Mouse (Mus musculus): ENCODE measurements around the gene Cct4. TPM values are rescaled to one million over a fixed set of nuclear protein-coding genes. Genes with fewer than 3 reads are reported as not detected.
A peak's percentile ranks its signal among the peaks of the same experiment; 100 is the strongest.

Gene Cct4
- polyA plus RNA-seq, 1 experiment from 2014 or later: 422 TPM

- H3K36me3 ChIP-seq (replicated peaks): peaks cover 68% of the 10 kb centered on the region
- H3K4me1 ChIP-seq: peaks cover 18% of the 10 kb centered on the region
- peaks cover 46% of the 10 kb centered on the region for H3K9me3 ChIP-seq
- peak; percentile 66 for DNase-seq (ENCODE audit: low spot score)
- WGBS: 54% methylated on average over 56 of the region's 56 CpGs
- peak within 1 kb of the TSS; percentile 65 for H3K4me3 ChIP-seq
- H3K27ac ChIP-seq (replicated peaks): peak within 1 kb of the TSS; percentile 82
- H3K27me3 ChIP-seq (replicated peaks; ENCODE audit: low read depth, poor library complexity, severe bottlenecking): no peaks in the 10 kb centered on the region
Measured at GRCm38 (mm10) chr11:22971835-22972709, 18.2 kb upstream of the Cct4 start, which contains the start of gene Zrsr1. Gene Zrsr1 (plus strand): TSS chr11:22972005.

DNA sequence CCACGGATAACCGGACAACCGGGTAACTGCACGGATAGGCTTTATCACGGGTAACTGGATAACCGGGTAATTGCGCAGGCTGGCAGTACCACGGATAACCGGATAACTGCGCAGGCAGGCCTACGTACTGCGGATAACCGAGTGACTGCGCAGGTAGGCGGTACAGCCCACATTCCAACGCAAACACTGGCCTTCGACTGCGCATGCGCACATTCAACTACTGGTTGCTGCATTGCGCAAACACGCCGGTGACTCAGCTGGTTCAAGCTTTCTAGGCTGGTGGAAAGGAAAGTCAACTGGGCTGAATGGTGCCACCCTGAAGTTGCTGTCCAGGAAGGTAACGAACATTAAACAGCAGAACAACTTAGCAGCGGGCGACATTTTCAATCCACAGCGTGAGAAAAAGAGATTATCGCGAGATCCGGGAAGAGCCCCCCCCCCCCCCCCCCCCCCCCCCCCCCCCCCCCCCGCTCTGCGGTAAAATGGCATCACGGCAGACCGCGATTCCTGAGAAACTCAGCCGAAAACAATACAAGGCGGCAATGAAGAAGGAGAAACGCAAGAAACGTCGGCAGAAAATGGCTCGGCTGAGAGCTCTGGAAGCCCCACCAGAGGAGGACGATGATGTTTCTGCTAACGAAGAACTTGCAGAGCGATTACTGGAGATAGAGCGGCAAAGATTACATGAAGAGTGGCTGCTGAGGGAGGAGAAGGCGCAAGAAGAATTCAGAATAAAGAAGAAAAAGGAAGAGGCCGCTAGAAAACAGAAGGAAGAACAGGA lies 17.4 kb upstream of the Cct4 start:
- H3K9me3 ChIP-seq: peaks cover 39% of the 10 kb centered on the region
- peak; percentile 77 for DNase-seq (ENCODE audit: low spot score)
- H3K4me1 ChIP-seq: peaks cover 18% of the 10 kb centered on the region
- H3K27me3 ChIP-seq (replicated peaks; ENCODE audit: low read depth, poor library complexity, severe bottlenecking): no peaks in the 10 kb centered on the region
- WGBS: 42% methylated on average over 45 of the region's 46 CpGs
- peak overlapping the region; percentile 65 for H3K4me3 ChIP-seq
- peaks cover 68% of the 10 kb centered on the region for H3K36me3 ChIP-seq (replicated peaks)
- peak overlapping the region; percentile 82 for H3K27ac ChIP-seq (replicated peaks)

DNA sequence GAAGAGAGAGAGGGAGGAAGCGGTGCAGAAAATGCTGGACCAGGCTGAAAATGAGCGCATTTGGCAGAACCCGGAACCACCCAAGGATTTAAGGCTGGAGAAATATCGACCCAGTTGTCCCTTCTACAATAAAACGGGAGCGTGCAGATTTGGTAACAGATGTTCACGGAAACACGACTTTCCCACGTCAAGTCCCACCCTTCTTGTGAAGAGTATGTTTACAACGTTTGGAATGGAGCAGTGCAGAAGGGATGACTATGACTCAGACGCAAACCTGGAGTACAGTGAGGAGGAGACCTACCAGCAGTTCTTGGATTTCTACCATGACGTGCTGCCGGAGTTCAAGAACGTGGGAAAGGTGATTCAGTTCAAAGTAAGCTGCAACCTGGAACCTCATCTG lies 16.7 kb upstream of the Cct4 start:
- Histone ChIP-seq H3K4me1 (peaks cover 18% of the 10 kb centered on the region), H3K9me3 (peaks cover 35% of the 10 kb centered on the region), H3K36me3 (replicated peaks) (peaks cover 68% of the 10 kb centered on the region), H3K27ac (replicated peaks) (peak overlapping the region; percentile 72), H3K4me3 (peak overlapping the region; percentile 65), H3K27me3 (replicated peaks; ENCODE audit: low read depth, poor library complexity, severe bottlenecking) (no peaks in the 10 kb centered on the region)
- no peak for DNase-seq (ENCODE audit: low spot score)
- 49% methylated on average over 14 of the region's 14 CpGs for WGBS

GRCm38 (mm10) chr11:22978215-22978614 lies 12.1 kb upstream of the Cct4 start:
- Histone ChIP-seq H3K27ac (replicated peaks) (no peak overlapping the region), H3K27me3 (replicated peaks; ENCODE audit: low read depth, poor library complexity, severe bottlenecking) (no peaks in the 10 kb centered on the region), H3K9me3 (peaks cover 12% of the 10 kb centered on the region; the same call in 1 of the 2 replicates), H3K36me3 (replicated peaks) (peaks cover 50% of the 10 kb centered on the region), H3K4me3 (no peak overlapping the region), H3K4me1 (peaks cover 28% of the 10 kb centered on the region)
- no peak for DNase-seq (ENCODE audit: low spot score)
- 94% methylated on average over 3 of the region's 3 CpGs for WGBS

DNA sequence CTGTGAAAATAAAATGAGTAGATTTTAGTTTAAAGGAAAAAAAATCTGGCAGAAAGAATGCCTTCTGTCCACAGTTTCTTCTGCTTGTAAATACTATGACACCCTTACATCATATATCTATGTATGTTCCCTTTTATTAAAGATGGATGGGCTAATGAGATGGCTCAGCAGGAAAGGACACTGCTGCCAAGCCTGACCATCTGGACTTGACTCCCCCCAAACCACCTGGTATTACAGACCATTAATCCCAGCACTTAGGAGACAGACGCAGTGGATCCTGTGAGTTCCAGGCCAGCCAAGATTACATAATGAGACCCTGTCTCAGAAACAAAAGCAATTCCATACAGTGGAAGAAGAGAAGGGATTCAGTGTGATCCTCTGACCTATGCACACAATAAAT lies 11.6 kb upstream of the Cct4 start:
- no peaks in the 10 kb centered on the region for H3K27me3 ChIP-seq (replicated peaks; ENCODE audit: low read depth, poor library complexity, severe bottlenecking)
- no peak overlapping the region for H3K27ac ChIP-seq (replicated peaks)
- H3K4me3 ChIP-seq: no peak overlapping the region
- peaks cover 7% of the 10 kb centered on the region; the same call in 1 of the 2 replicates for H3K9me3 ChIP-seq
- WGBS: 76% methylated on average over 1 of the region's 1 CpGs
- peaks cover 28% of the 10 kb centered on the region for H3K4me1 ChIP-seq
- DNase-seq (ENCODE audit: low spot score): no peak
- H3K36me3 ChIP-seq (replicated peaks): peaks cover 45% of the 10 kb centered on the region

GRCm38 (mm10) chr11:22979221-22979620 lies 11.1 kb upstream of the Cct4 start:
- peaks cover 1% of the 10 kb centered on the region; the same call in 1 of the 2 replicates for H3K9me3 ChIP-seq
- WGBS: 82% methylated on average over 1 of the region's 1 CpGs
- H3K27ac ChIP-seq (replicated peaks): no peak overlapping the region
- no peak for DNase-seq (ENCODE audit: low spot score)
- no peaks in the 10 kb centered on the region for H3K27me3 ChIP-seq (replicated peaks; ENCODE audit: low read depth, poor library complexity, severe bottlenecking)
- H3K36me3 ChIP-seq (replicated peaks): peaks cover 40% of the 10 kb centered on the region
- H3K4me3 ChIP-seq: no peak overlapping the region
- peaks cover 23% of the 10 kb centered on the region for H3K4me1 ChIP-seq

GRCm38 (mm10) chr11:22981041-22981440 lies 9.3 kb upstream of the Cct4 start:
- Histone ChIP-seq H3K27ac (replicated peaks) (peak overlapping the region; percentile 94), H3K4me3 (peak overlapping the region; percentile 80), H3K9me3 (no peaks in the 10 kb centered on the region), H3K27me3 (replicated peaks; ENCODE audit: low read depth, poor library complexity, severe bottlenecking) (no peaks in the 10 kb centered on the region), H3K36me3 (replicated peaks) (peaks cover 33% of the 10 kb centered on the region), H3K4me1 (peaks cover 11% of the 10 kb centered on the region)
- no peak for DNase-seq (ENCODE audit: low spot score)
- WGBS: 49% methylated on average over 4 of the region's 4 CpGs

GRCm38 (mm10) chr11:22981543-22981950 lies 8.8 kb upstream of the Cct4 start:
- Histone ChIP-seq H3K4me1 (peaks cover 10% of the 10 kb centered on the region), H3K4me3 (peak overlapping the region; percentile 80), H3K9me3 (no peaks in the 10 kb centered on the region), H3K27ac (replicated peaks) (peak overlapping the region; percentile 94), H3K27me3 (replicated peaks; ENCODE audit: low read depth, poor library complexity, severe bottlenecking) (no peaks in the 10 kb centered on the region), H3K36me3 (replicated peaks) (peaks cover 28% of the 10 kb centered on the region)
- no peak for DNase-seq (ENCODE audit: low spot score)
- 5% methylated on average over 12 of the region's 12 CpGs for WGBS

- Histone ChIP-seq H3K36me3 (replicated peaks) (peaks cover 22% of the 10 kb centered on the region), H3K4me3 (peak within 1 kb of the TSS; percentile 80), H3K27ac (replicated peaks) (peak within 1 kb of the TSS; percentile 94), H3K4me1 (peaks cover 10% of the 10 kb centered on the region), H3K27me3 (replicated peaks; ENCODE audit: low read depth, poor library complexity, severe bottlenecking) (no peaks in the 10 kb centered on the region), H3K9me3 (no peaks in the 10 kb centered on the region)
- DNase-seq (ENCODE audit: low spot score): peak; percentile 95
- WGBS: 4% methylated on average over 42 of the region's 42 CpGs
Measured at GRCm38 (mm10) chr11:22981984-22982757, 8.1 kb upstream of the Cct4 start, which contains the start of the genes Gm28048 and Commd1. Gene Gm28048 (minus strand): TSS chr11:22982090. Gene Commd1 (minus strand): TSS chr11:22982382.

DNA sequence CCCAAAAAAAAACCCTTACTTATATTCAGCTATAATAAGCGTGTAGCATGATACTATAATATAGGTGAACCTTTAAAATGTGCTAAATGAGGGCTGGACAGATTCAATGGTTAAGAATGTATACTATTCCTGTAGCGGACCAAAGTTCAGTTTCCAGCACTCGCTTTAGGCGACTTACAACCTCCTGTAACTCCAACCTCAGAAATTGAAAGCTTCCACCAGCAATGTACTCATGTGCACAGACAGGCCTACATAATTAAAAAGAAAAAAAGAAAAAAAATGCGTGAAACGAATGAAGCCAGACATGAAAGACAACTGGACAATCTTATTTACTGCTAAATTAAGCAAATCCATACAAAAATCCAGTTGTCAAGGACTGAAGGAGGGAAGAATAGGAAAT lies 7.5 kb upstream of the Cct4 start:
- peaks cover 15% of the 10 kb centered on the region for H3K36me3 ChIP-seq (replicated peaks)
- WGBS: 72% methylated on average over 6 of the region's 6 CpGs
- peak overlapping the region; percentile 80 for H3K4me3 ChIP-seq

GRCm38 (mm10) chr11:22985510-22985909 lies 4.8 kb upstream of the Cct4 start:
- no peak for DNase-seq (ENCODE audit: low spot score)
- Histone ChIP-seq H3K27ac (replicated peaks) (no peak overlapping the region), H3K4me1 (peaks cover 14% of the 10 kb centered on the region), H3K4me3 (no peak overlapping the region), H3K27me3 (replicated peaks; ENCODE audit: low read depth, poor library complexity, severe bottlenecking) (no peaks in the 10 kb centered on the region), H3K9me3 (no peaks in the 10 kb centered on the region), H3K36me3 (replicated peaks) (no peaks in the 10 kb centered on the region)
- 79% methylated on average over 3 of the region's 3 CpGs for WGBS

More for the DNA sequence above, 7.5 kb upstream of the Cct4 start:
- H3K27ac ChIP-seq (replicated peaks): no peak overlapping the region
- no peaks in the 10 kb centered on the region for H3K9me3 ChIP-seq
- DNase-seq (ENCODE audit: low spot score): no peak
- no peaks in the 10 kb centered on the region for H3K27me3 ChIP-seq (replicated peaks; ENCODE audit: low read depth, poor library complexity, severe bottlenecking)
- H3K4me1 ChIP-seq: peaks cover 10% of the 10 kb centered on the region

- 0 out of 2 replicates have a peak, but pooled peaks cover 2% of the 10 kb centered on the region for H3K36me3 ChIP-seq (replicated peaks)
- WGBS: 57% methylated on average over 2 of the region's 2 CpGs
- peak; percentile 14 for DNase-seq (ENCODE audit: low spot score)
- no peaks in the 10 kb centered on the region for H3K27me3 ChIP-seq (replicated peaks; ENCODE audit: low read depth, poor library complexity, severe bottlenecking)
- H3K27ac ChIP-seq (replicated peaks): no peak overlapping the region
- no peak overlapping the region for H3K4me3 ChIP-seq
- H3K9me3 ChIP-seq: no peaks in the 10 kb centered on the region
- peaks cover 14% of the 10 kb centered on the region for H3K4me1 ChIP-seq
Measured at GRCm38 (mm10) chr11:22987357-22987756, 3.0 kb upstream of the Cct4 start.
